Mouse (Mus musculus): ENCODE data around the gene Zfp60.
"Not testable (repeated sequence)": the region's sequence is repeated elsewhere in the genome, so short reads cannot be mapped to it uniquely, and the experiment has no call there.

Gene Zfp60

DNA sequence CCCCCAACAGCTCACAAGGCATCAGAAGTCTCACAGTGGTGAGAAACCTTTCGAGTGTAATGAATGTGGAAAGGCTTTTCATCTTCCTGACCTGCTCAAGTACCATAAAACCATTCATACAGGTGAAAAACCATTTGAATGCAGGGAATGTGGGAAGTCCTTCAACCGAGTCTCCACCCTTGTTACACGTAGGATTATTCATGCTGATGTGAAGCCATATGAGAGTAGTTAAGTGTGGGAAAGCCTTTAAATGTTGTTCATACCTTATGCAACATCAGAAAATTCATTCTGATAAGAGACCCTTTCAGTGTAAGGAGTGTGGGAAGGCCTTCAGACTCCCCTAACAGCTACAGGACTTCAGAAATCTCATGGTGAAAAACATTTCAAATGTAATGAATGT, 62.7 kb downstream of the Zfp60 start:
- not testable (repeated sequence) for DNase-seq

- no peak for DNase-seq
These were observed 63.4 kb downstream of the Zfp60 start for GRCm38 (mm10) chr7:27794566-27794965.

DNA sequence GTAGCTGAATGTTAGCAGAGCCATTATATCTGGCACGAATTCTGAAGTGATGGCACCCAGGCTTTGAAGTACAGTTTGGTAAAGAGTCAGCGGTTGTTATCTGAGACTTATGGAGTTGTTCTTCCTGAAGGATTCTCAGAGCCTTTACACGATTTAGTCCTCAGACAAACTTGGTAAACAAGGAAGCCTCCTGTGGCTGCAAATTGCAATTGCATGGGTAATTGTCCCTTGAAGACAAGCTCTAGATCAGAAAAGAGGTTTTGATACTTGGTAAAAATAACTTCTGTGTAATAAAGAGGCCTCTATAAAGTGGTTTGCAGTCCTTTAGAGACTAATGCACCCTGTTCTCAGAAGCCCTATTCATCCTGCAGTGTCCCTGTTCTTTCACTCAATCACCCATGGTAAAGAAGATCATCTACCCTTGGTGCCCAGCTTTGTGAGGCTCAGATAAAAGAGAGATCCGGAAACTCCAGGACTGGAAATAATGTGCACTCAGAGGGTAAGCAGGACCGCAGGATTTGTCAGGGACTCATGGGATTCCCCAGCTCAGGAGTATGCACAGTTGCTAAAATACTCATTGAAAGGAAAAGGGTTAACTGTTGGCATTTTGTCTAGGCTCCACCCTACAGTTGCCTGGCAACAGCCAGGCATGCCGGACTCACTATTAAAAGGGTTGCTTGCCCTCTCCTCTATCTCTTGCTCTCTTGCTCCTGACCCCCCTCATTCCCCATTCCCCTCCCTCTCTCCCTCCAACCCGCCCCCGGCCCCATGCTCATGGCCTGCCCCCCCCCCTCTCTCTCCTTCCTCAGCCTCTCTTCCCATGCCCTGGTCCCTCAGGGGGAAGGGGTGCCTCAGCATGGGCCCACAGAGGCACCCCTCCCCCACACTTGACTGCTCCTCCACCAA, 67.0 kb downstream of the Zfp60 start:
- DNase-seq, result no peak

- peak in 1 of 2 experiments; percentile 7 for DNase-seq
These were observed 69.9 kb downstream of the Zfp60 start for GRCm38 (mm10) chr7:27801137-27801536.

DNA sequence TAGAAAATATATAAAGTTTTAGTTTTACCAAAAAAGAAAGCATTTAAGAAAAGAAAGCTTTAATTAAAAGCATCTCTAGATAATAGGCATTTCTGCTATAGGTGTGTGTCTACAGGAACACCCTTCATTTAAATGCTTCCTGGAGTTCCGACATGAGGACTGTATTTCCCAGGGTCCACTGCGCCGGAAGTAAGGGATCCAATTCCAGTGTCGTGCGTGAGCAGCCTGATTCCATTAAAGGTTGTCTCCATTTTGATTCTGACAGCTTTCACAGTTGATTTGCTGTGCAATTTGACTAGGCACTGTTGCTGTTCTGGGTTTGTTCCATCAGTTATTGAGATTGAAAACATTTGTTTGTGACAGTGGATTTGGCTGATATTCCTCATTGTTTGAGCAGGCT, 71.8 kb downstream of the Zfp60 start:
- DNase-seq, result peak in 1 of 2 experiments; percentile 6

Measured in kidney, postnatal 36 days (tissue).